Mouse (Mus musculus) heart, postnatal 0 days (tissue): ENCODE data around the gene Serpina3i. TPM values are rescaled to one million over a fixed set of nuclear protein-coding genes. Genes with fewer than 3 reads are reported as not detected.
"Not testable (repeated sequence)": the region's sequence is repeated elsewhere in the genome, so short reads cannot be mapped to it uniquely, and the experiment has no call there.

Source experiments
- ATAC-seq: fragments of 200-750 bp; cut with Nextera tagmentation; 2 replicates; pipeline ENCODE4 v1.8.0; 2017; ENCODE audit warnings: low read depth, moderate number of reproducible peaks, moderate library complexity; ENCODE audit not compliant: insufficient read depth
- DNase-seq: peaks from one replicate; pipeline ENCODE4 v3.0.0-alpha.2; 2016; ENCODE audit warnings: low spot score
- H3K27ac ChIP-seq: fragments of 300-500 bp; sonication (generic); 2 replicates; pipeline ENCODE4 v1.5.1; 2014; ENCODE audit warnings: low read depth, mild to moderate bottlenecking
- H3K27me3 ChIP-seq: fragments of 300-500 bp; sonication (generic); 2 replicates; pipeline ENCODE4 v1.6.1; 2014; ENCODE audit warnings: low read length, mixed read lengths; ENCODE audit not compliant: control insufficient read depth, insufficient read depth
- H3K36me3 ChIP-seq: fragments of 300-500 bp; sonication (generic); replicated peaks from 2 replicates; pipeline ENCODE4 v1.6.1; 2014; ENCODE audit warnings: low read length, mixed read lengths; ENCODE audit not compliant: control insufficient read depth, insufficient read depth
- H3K4me1 ChIP-seq: fragments of 300-500 bp; sonication (generic); 2 replicates; pipeline ENCODE4 v1.6.1; 2014; ENCODE audit warnings: antibody characterized with exemption; ENCODE audit not compliant: control insufficient read depth, insufficient read depth
- H3K4me2 ChIP-seq: fragments of 300-500 bp; sonication (generic); 2 replicates; pipeline ENCODE4 v1.6.1; 2014; ENCODE audit warnings: low read depth, mild to moderate bottlenecking, low read length, moderate library complexity
- H3K4me3 ChIP-seq: fragments of 300-500 bp; sonication (generic); 2 replicates; pipeline ENCODE4 v1.5.1; 2014; ENCODE audit warnings: low read depth, low read length
- H3K9ac ChIP-seq: fragments of 300-500 bp; sonication (generic); replicated peaks from 2 replicates; pipeline ENCODE4 v1.6.1; 2014; ENCODE audit warnings: low read depth, low read length, mixed read lengths
- H3K9me3 ChIP-seq: fragments of 300-500 bp; sonication (generic); replicated peaks from 2 replicates; pipeline ENCODE4 v1.6.1; 2016; ENCODE audit warnings: low read length; ENCODE audit not compliant: control insufficient read depth
- CTCF ChIP-seq: IDR thresholded peaks from 2 replicates; pipeline ENCODE4 v1.5.1; 2016; ENCODE audit warnings: antibody characterized with exemption, control low read depth, low read depth
- EP300 ChIP-seq: IDR thresholded peaks from 2 replicates; pipeline ENCODE4 v1.6.1; 2016; ENCODE audit warnings: antibody characterized with exemption, low read depth
- WGBS: fragments of 180-500 bp; shearing (Covaris S2); extraction: QIAGEN DNeasy Blood & Tissue Kit; methylation state at CpG from one replicate; pipeline ENCODE4 v1.1.7; 2014; 5-methylcytosine and 5-hydroxymethylcytosine counted together
- polyA plus RNA-seq: library from polyadenylated mRNA; unstranded; fragments of >200 nt; fragmentation: Nextera tagmentation; extraction: Ambion mirVana; gene quantifications from 2 replicates; pipeline ENCODE4 v1.2.1, GENCODE M21; 2015
- total RNA-seq: library from RNA; depleted of rRNA; stranded (reverse); fragments of >200 nt; gene quantifications from 2 replicates; pipeline ENCODE4 v1.2.3, GENCODE M21; 2014; ENCODE audit warnings: low replicate concordance

Serpina3i gene
- total and polyA plus RNA-seq, 2 experiments from 2014 or later = 0.19 TPM; not detected in 1

GRCm38 (mm10) chr12:104224598-104225300 lies 38.2 kb upstream of the Serpina3i start:
- Histone ChIP-seq H3K27me3 (no peaks in the 10 kb centered on the region), H3K36me3 (no peaks in the 10 kb centered on the region), H3K4me3 (no peak overlapping the region), H3K4me1 (no peaks in the 10 kb centered on the region), H3K27ac (no peak overlapping the region), H3K9me3 (no peaks in the 10 kb centered on the region), H3K9ac (no peak overlapping the region), H3K4me2 (no peak overlapping the region)
- TF ChIP-seq EP300 (no peak), CTCF (no peak)
- ATAC-seq (no peak), DNase-seq (no peak)
- 56% methylated on average over 7 of the region's 7 CpGs for WGBS

- TF ChIP-seq CTCF (no peak), EP300 (no peak)
- 42% methylated on average over 2 of the region's 2 CpGs for WGBS
- Histone ChIP-seq H3K27ac (no peak overlapping the region), H3K36me3 (no peaks in the 10 kb centered on the region), H3K9me3 (no peaks in the 10 kb centered on the region), H3K4me1 (no peaks in the 10 kb centered on the region), H3K9ac (no peak overlapping the region), H3K4me3 (no peak overlapping the region), H3K4me2 (no peak overlapping the region), H3K27me3 (no peaks in the 10 kb centered on the region)
- DNase-seq (no peak), ATAC-seq (no peak)
Observed at GRCm38 (mm10) chr12:104230762-104231161, 32.2 kb upstream of the Serpina3i start.

- ATAC-seq (no peak), DNase-seq (no peak)
- Histone ChIP-seq H3K36me3 (no peaks in the 10 kb centered on the region), H3K4me1 (no peaks in the 10 kb centered on the region), H3K9ac (no peak within 1 kb of the TSS), H3K27ac (no peak within 1 kb of the TSS), H3K9me3 (no peaks in the 10 kb centered on the region), H3K4me3 (no peak within 1 kb of the TSS), H3K27me3 (no peaks in the 10 kb centered on the region), H3K4me2 (no peak within 1 kb of the TSS)
- TF ChIP-seq CTCF = no peak
- no peak for TF ChIP-seq EP300
- 47% methylated on average over 5 of the region's 5 CpGs for WGBS
Observed at GRCm38 (mm10) chr12:104235915-104236314, 27.0 kb upstream of the Serpina3i start, which contains the start of gene Serpina3g. Gene Serpina3g, plus strand, starts transcription at chr12:104236245.

GRCm38 (mm10) chr12:104238048-104238447 lies 24.9 kb upstream of the Serpina3i start:
- not testable (repeated sequence) for H3K27ac ChIP-seq, DNase-seq, H3K4me3 ChIP-seq, H3K9ac ChIP-seq, H3K4me2 ChIP-seq, H3K9me3 ChIP-seq, H3K36me3 ChIP-seq, H3K27me3 ChIP-seq, ATAC-seq, H3K4me1 ChIP-seq
- WGBS = 62% methylated on average over 1 of the region's 1 CpGs

GRCm38 (mm10) chr12:104243307-104243706 lies 19.6 kb upstream of the Serpina3i start:
- no peaks in the 10 kb centered on the region for H3K36me3 ChIP-seq
- no peaks in the 10 kb centered on the region; the same call in 1 of the 2 replicates for H3K4me1 ChIP-seq
- TF ChIP-seq CTCF = no peak
- TF ChIP-seq EP300 = no peak
- no peak for ATAC-seq
- H3K9me3 ChIP-seq = no peaks in the 10 kb centered on the region
- H3K27ac ChIP-seq = no peak overlapping the region
- DNase-seq = no peak
- no peak overlapping the region for H3K4me2 ChIP-seq
- H3K4me3 ChIP-seq = no peak overlapping the region
- H3K9ac ChIP-seq = no peak overlapping the region
- H3K27me3 ChIP-seq = no peaks in the 10 kb centered on the region

GRCm38 (mm10) chr12:104245092-104245491 lies 17.8 kb upstream of the Serpina3i start:
- Histone ChIP-seq H3K27me3 (no peaks in the 10 kb centered on the region), H3K9me3 (no peaks in the 10 kb centered on the region), H3K4me1 (no peaks in the 10 kb centered on the region; the same call in 1 of the 2 replicates), H3K4me2 (no peak overlapping the region), H3K9ac (no peak overlapping the region), H3K27ac (no peak overlapping the region), H3K36me3 (no peaks in the 10 kb centered on the region), H3K4me3 (no peak overlapping the region)
- DNase-seq = no peak
- WGBS = 65% methylated on average over 1 of the region's 1 CpGs
- ATAC-seq = no peak
- TF ChIP-seq EP300 (no peak), CTCF (0 out of 2 replicates have a peak, but pooled peaks have one; percentile 25)
